Mouse (Mus musculus): ENCODE results near the gene B4galt5. TPM values are rescaled to one million over a fixed set of nuclear protein-coding genes. Genes with fewer than 3 reads are reported as not detected.

The B4galt5 gene
- polyA plus RNA-seq, 1 experiment from 2014 or later = 7.3 TPM

GRCm38 (mm10) chr2:167294926-167295325, 54.1 kb downstream of the B4galt5 start:
- Histone ChIP-seq H3K9me3 (no peaks in the 10 kb centered on the region), H3K4me1 (peaks cover 55% of the 10 kb centered on the region), H3K4me3 (0 out of 2 replicates have a peak overlapping the region, but pooled peaks have one; percentile 30), H3K27ac (replicated peaks) (peak overlapping the region; percentile 19; the same call in 1 of the 2 replicates), H3K27me3 (replicated peaks; ENCODE audit: low read depth, poor library complexity, severe bottlenecking) (no peaks in the 10 kb centered on the region), H3K36me3 (replicated peaks) (peaks cover 18% of the 10 kb centered on the region)
- 67% methylated on average over 15 of the region's 15 CpGs for WGBS
- DNase-seq (ENCODE audit: low spot score) = no peak

GRCm38 (mm10) chr2:167294216-167294615, 54.8 kb downstream of the B4galt5 start:
- Histone ChIP-seq H3K4me1 (peaks cover 48% of the 10 kb centered on the region), H3K36me3 (replicated peaks) (peaks cover 10% of the 10 kb centered on the region), H3K27me3 (replicated peaks; ENCODE audit: low read depth, poor library complexity, severe bottlenecking) (no peaks in the 10 kb centered on the region), H3K27ac (replicated peaks) (peak overlapping the region; percentile 37; the same call in 1 of the 2 replicates), H3K4me3 (no peak overlapping the region), H3K9me3 (no peaks in the 10 kb centered on the region)
- DNase-seq (ENCODE audit: low spot score) = no peak
- WGBS = 77% methylated on average over 7 of the region's 7 CpGs

GRCm38 (mm10) chr2:167293289-167294085, 55.5 kb downstream of the B4galt5 start:
- Histone ChIP-seq H3K4me3 (no peak overlapping the region), H3K27ac (replicated peaks) (peak overlapping the region; percentile 37; the same call in 1 of the 2 replicates), H3K27me3 (replicated peaks; ENCODE audit: low read depth, poor library complexity, severe bottlenecking) (no peaks in the 10 kb centered on the region), H3K9me3 (no peaks in the 10 kb centered on the region), H3K4me1 (peaks cover 41% of the 10 kb centered on the region), H3K36me3 (replicated peaks) (0 out of 2 replicates have a peak, but pooled peaks cover 3% of the 10 kb centered on the region)
- WGBS = 73% methylated on average over 13 of the region's 13 CpGs
- DNase-seq (ENCODE audit: low spot score) = peak; percentile 41

- H3K4me1 ChIP-seq = peaks cover 36% of the 10 kb centered on the region
- H3K27ac ChIP-seq (replicated peaks) = peak overlapping the region; percentile 21; the same call in 1 of the 2 replicates
- H3K4me3 ChIP-seq = no peak overlapping the region
- WGBS = 42% methylated on average over 6 of the region's 6 CpGs
- no peaks in the 10 kb centered on the region for H3K36me3 ChIP-seq (replicated peaks)
- no peak for DNase-seq (ENCODE audit: low spot score)
- no peaks in the 10 kb centered on the region for H3K27me3 ChIP-seq (replicated peaks; ENCODE audit: low read depth, poor library complexity, severe bottlenecking)
- no peaks in the 10 kb centered on the region for H3K9me3 ChIP-seq
These were observed 56.1 kb downstream of the B4galt5 start for GRCm38 (mm10) chr2:167292854-167293253.

- 83% methylated on average over 4 of the region's 4 CpGs for WGBS
- no peak for DNase-seq (ENCODE audit: low spot score)
- H3K27ac ChIP-seq (replicated peaks) = peak overlapping the region; percentile 32; the same call in 1 of the 2 replicates
These were observed 56.8 kb downstream of the B4galt5 start for GRCm38 (mm10) chr2:167292151-167292591.

GRCm38 (mm10) chr2:167291656-167292055, 57.3 kb downstream of the B4galt5 start:
- no peaks in the 10 kb centered on the region for H3K27me3 ChIP-seq (replicated peaks; ENCODE audit: low read depth, poor library complexity, severe bottlenecking)
- H3K27ac ChIP-seq (replicated peaks) = peak overlapping the region; percentile 32; the same call in 1 of the 2 replicates
- H3K9me3 ChIP-seq = no peaks in the 10 kb centered on the region
- H3K4me1 ChIP-seq = peaks cover 36% of the 10 kb centered on the region
- no peak for DNase-seq (ENCODE audit: low spot score)
- H3K4me3 ChIP-seq = no peak overlapping the region
- 88% methylated on average over 11 of the region's 11 CpGs for WGBS
- no peaks in the 10 kb centered on the region for H3K36me3 ChIP-seq (replicated peaks)

More at GRCm38 (mm10) chr2:167292151-167292591, 56.8 kb downstream of the B4galt5 start:
- Histone ChIP-seq H3K36me3 (replicated peaks) (no peaks in the 10 kb centered on the region), H3K4me1 (peaks cover 36% of the 10 kb centered on the region), H3K4me3 (no peak overlapping the region), H3K27me3 (replicated peaks; ENCODE audit: low read depth, poor library complexity, severe bottlenecking) (no peaks in the 10 kb centered on the region), H3K9me3 (no peaks in the 10 kb centered on the region)

- Histone ChIP-seq H3K9me3 (no peaks in the 10 kb centered on the region), H3K4me1 (peaks cover 4% of the 10 kb centered on the region; the same call in 1 of the 2 replicates), H3K27ac (replicated peaks) (no peak overlapping the region), H3K36me3 (replicated peaks) (no peaks in the 10 kb centered on the region), H3K4me3 (no peak overlapping the region), H3K27me3 (replicated peaks; ENCODE audit: low read depth, poor library complexity, severe bottlenecking) (no peaks in the 10 kb centered on the region)
- WGBS = 91% methylated on average over 13 of the region's 13 CpGs
- no peak for DNase-seq (ENCODE audit: low spot score)
These were observed 67.5 kb downstream of the B4galt5 start for GRCm38 (mm10) chr2:167281461-167281860.

GRCm38 (mm10) chr2:167280986-167281310, 68.0 kb downstream of the B4galt5 start:
- 0 out of 2 replicates have a peak, but pooled peaks cover 1% of the 10 kb centered on the region for H3K27me3 ChIP-seq (replicated peaks; ENCODE audit: low read depth, poor library complexity, severe bottlenecking)
- WGBS = 86% methylated on average over 4 of the region's 4 CpGs
- H3K36me3 ChIP-seq (replicated peaks) = no peaks in the 10 kb centered on the region
- no peak overlapping the region for H3K4me3 ChIP-seq
- no peak for DNase-seq (ENCODE audit: low spot score)
- H3K27ac ChIP-seq (replicated peaks) = no peak overlapping the region
- peaks cover 4% of the 10 kb centered on the region; the same call in 1 of the 2 replicates for H3K4me1 ChIP-seq
- H3K9me3 ChIP-seq = no peaks in the 10 kb centered on the region

GRCm38 (mm10) chr2:167280090-167280985, 68.6 kb downstream of the B4galt5 start:
- no peak overlapping the region for H3K4me3 ChIP-seq
- H3K36me3 ChIP-seq (replicated peaks) = no peaks in the 10 kb centered on the region
- peaks cover 4% of the 10 kb centered on the region; the same call in 1 of the 2 replicates for H3K4me1 ChIP-seq
- H3K27ac ChIP-seq (replicated peaks) = no peak overlapping the region
- no peaks in the 10 kb centered on the region for H3K9me3 ChIP-seq
- H3K27me3 ChIP-seq (replicated peaks; ENCODE audit: low read depth, poor library complexity, severe bottlenecking) = 0 out of 2 replicates have a peak, but pooled peaks cover 5% of the 10 kb centered on the region
- 48% methylated on average over 26 of the region's 26 CpGs for WGBS
- DNase-seq (ENCODE audit: low spot score) = peak; percentile 87

GRCm38 (mm10) chr2:167278751-167279526, 70.0 kb downstream of the B4galt5 start:
- H3K27me3 ChIP-seq (replicated peaks; ENCODE audit: low read depth, poor library complexity, severe bottlenecking) = 0 out of 2 replicates have a peak, but pooled peaks cover 5% of the 10 kb centered on the region
- H3K27ac ChIP-seq (replicated peaks) = no peak overlapping the region
- H3K36me3 ChIP-seq (replicated peaks) = no peaks in the 10 kb centered on the region
- WGBS = 64% methylated on average over 17 of the region's 17 CpGs
- H3K4me3 ChIP-seq = no peak overlapping the region
- H3K9me3 ChIP-seq = no peaks in the 10 kb centered on the region
- DNase-seq (ENCODE audit: low spot score) = peak; percentile 77
- H3K4me1 ChIP-seq = peaks cover 4% of the 10 kb centered on the region; the same call in 1 of the 2 replicates

GRCm38 (mm10) chr2:167278011-167278410, 71.0 kb downstream of the B4galt5 start:
- H3K4me1 ChIP-seq = peaks cover 4% of the 10 kb centered on the region; the same call in 1 of the 2 replicates
- WGBS = 87% methylated on average over 7 of the region's 7 CpGs
- no peak for DNase-seq (ENCODE audit: low spot score)
- H3K4me3 ChIP-seq = no peak overlapping the region
- H3K9me3 ChIP-seq = no peaks in the 10 kb centered on the region
- H3K27ac ChIP-seq (replicated peaks) = no peak overlapping the region
- no peaks in the 10 kb centered on the region for H3K36me3 ChIP-seq (replicated peaks)
- 0 out of 2 replicates have a peak, but pooled peaks cover 5% of the 10 kb centered on the region for H3K27me3 ChIP-seq (replicated peaks; ENCODE audit: low read depth, poor library complexity, severe bottlenecking)
